Mouse (Mus musculus) hindbrain, embryonic 15.5 days (tissue): Measurements from ENCODE around the gene Hddc2. TPM values are rescaled to one million over a fixed set of nuclear protein-coding genes. Genes with fewer than 3 reads are reported as not detected.

Experiments
- ATAC-seq: fragments of 200-750 bp; cut with Nextera tagmentation; 2 replicates; pipeline ENCODE4 v1.8.0; 2017; ENCODE audit warnings: low read depth, moderate number of reproducible peaks, moderate TSS enrichment; ENCODE audit not compliant: low FRiP score
- H3K27ac ChIP-seq: fragments of 300-500 bp; sonication (generic); replicated peaks from 2 replicates; pipeline ENCODE4 v1.5.1; 2015; ENCODE audit warnings: mild to moderate bottlenecking, inconsistent platforms
- H3K27me3 ChIP-seq: fragments of 300-500 bp; sonication (generic); 2 replicates; pipeline ENCODE4 v1.6.1; 2015; ENCODE audit warnings: control low read depth, inconsistent platforms
- H3K36me3 ChIP-seq: fragments of 300-500 bp; sonication (generic); 2 replicates; pipeline ENCODE4 v1.6.1; 2015; ENCODE audit warnings: control low read depth, inconsistent platforms
- H3K4me1 ChIP-seq: fragments of 300-500 bp; sonication (generic); replicated peaks from 2 replicates; pipeline ENCODE4 v1.6.1; 2015; ENCODE audit warnings: control low read depth, inconsistent platforms
- H3K4me2 ChIP-seq: fragments of 300-500 bp; sonication (generic); 2 replicates; pipeline ENCODE4 v1.6.1; 2015; ENCODE audit warnings: moderate library complexity, mild to moderate bottlenecking, inconsistent platforms
- H3K4me3 ChIP-seq: fragments of 300-500 bp; sonication (generic); 2 replicates; pipeline ENCODE4 v1.5.1; 2015; ENCODE audit warnings: mild to moderate bottlenecking, inconsistent platforms
- H3K9ac ChIP-seq: fragments of 300-500 bp; sonication (generic); 2 replicates; pipeline ENCODE4 v1.6.1; 2015; ENCODE audit warnings: inconsistent platforms
- H3K9me3 ChIP-seq: fragments of 300-500 bp; sonication (generic); 2 replicates; pipeline ENCODE4 v1.6.1; 2016; ENCODE audit warnings: control low read depth, inconsistent platforms
- WGBS: fragments of 180-500 bp; shearing (Covaris S2); methylation state at CpG from one replicate; pipeline ENCODE4 v1.1.7; 2015; 5-methylcytosine and 5-hydroxymethylcytosine counted together
- polyA plus RNA-seq: library from polyadenylated mRNA; unstranded; fragments of >200 nt; fragmentation: Nextera tagmentation; extraction: Ambion mirVana; gene quantifications from 2 replicates; pipeline ENCODE4 v1.2.1, GENCODE M21; 2015

The Hddc2 gene
- 57.5 and 61.9 TPM in 2 replicates for polyA plus RNA-seq

DNA sequence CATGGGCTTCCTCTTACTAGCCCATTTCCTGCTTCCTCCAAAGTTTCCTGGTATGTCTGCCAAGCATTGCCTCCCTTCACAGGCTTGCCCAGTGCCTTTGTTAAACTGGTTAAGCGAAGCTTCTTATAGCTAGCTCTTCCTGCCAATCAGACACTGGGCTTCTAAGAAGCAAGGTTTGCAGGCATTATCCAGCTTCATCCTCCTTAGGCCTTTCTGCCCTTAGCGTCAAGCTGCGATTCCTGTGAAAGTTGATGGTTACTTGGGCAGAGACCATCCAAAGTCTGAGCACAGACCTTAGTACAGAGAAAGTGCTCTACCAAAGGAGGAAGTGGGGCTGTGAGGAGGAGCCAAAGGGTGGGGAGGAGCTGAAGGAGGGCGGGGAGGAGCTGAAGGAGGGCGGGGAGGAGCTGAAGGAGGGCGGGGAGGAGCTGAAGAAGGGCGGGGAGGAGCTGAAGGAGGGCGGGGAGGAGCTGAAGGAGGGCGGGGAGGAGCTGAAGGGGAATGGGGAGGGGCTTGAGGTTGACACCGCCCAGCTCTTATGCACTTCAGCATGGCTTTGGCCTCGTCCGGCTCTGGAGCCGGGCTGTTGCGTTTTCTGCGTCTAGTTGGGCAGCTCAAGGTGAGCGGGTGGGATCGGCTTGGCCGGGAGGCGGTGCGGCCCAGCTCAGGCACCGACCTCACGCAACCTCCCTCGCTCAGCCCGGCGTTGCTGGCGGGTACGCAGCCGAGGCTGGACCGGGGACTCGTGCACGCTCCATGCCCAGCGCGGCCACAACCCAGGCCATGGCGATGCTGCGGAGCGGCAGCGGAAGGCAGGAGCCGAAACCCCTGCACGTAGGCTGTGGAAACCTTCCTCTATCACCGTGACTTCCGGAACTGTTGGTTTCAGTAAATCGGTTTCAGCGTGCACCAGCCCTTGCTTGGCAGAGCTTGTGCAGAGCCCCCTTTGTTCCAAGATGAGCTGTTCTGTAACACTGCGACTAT lies at the start of gene Hddc2:
Gene Hddc2 (plus strand): TSS at position 519 of the 984 bp plus-strand sequence.
- ATAC-seq = peak; percentile 98
- WGBS = 4% methylated on average over 38 of the region's 44 CpGs

GRCm38 (mm10) chr10:31272738-31273137 lies 40.4 kb upstream of the Hddc2 start:
- no peak for ATAC-seq
- no peak overlapping the region for H3K4me2 ChIP-seq
- no peak overlapping the region for H3K4me3 ChIP-seq
- H3K36me3 ChIP-seq = no peaks in the 10 kb centered on the region
- no peaks in the 10 kb centered on the region for H3K4me1 ChIP-seq
- no peak overlapping the region for H3K9ac ChIP-seq
- H3K27me3 ChIP-seq = no peaks in the 10 kb centered on the region
- H3K9me3 ChIP-seq = no peaks in the 10 kb centered on the region
- no peak overlapping the region for H3K27ac ChIP-seq
- WGBS = 72% methylated on average over 2 of the region's 2 CpGs

More for the DNA sequence above, at the start of gene Hddc2:
- Histone ChIP-seq H3K36me3 (0 out of 2 replicates have a peak, but pooled peaks cover 4% of the 10 kb centered on the region), H3K4me2 (peak within 1 kb of the TSS; percentile 70), H3K27ac (peak within 1 kb of the TSS; percentile 90), H3K9me3 (no peaks in the 10 kb centered on the region), H3K9ac (peak within 1 kb of the TSS; percentile 62), H3K4me3 (peak within 1 kb of the TSS; percentile 72), H3K4me1 (peaks cover 14% of the 10 kb centered on the region), H3K27me3 (no peaks in the 10 kb centered on the region)

GRCm38 (mm10) chr10:31273171-31273570 lies 40.0 kb upstream of the Hddc2 start:
- 50% methylated on average over 1 of the region's 1 CpGs for whole genome bisulfite sequencing
- no peak overlapping the region for H3K9ac ChIP-seq
- no peak overlapping the region for H3K4me3 ChIP-seq
- ATAC-seq = no peak
- no peaks in the 10 kb centered on the region for H3K4me1 ChIP-seq
- no peak overlapping the region for H3K4me2 ChIP-seq
- no peak overlapping the region for H3K27ac ChIP-seq
- H3K36me3 ChIP-seq = no peaks in the 10 kb centered on the region
- H3K9me3 ChIP-seq = no peaks in the 10 kb centered on the region
- H3K27me3 ChIP-seq = no peaks in the 10 kb centered on the region

GRCm38 (mm10) chr10:31287787-31288186 lies 25.4 kb upstream of the Hddc2 start:
- Histone ChIP-seq H3K27me3 (no peaks in the 10 kb centered on the region), H3K4me2 (no peak overlapping the region), H3K4me3 (no peak overlapping the region), H3K27ac (no peak overlapping the region), H3K9me3 (no peaks in the 10 kb centered on the region), H3K4me1 (no peaks in the 10 kb centered on the region), H3K9ac (no peak overlapping the region), H3K36me3 (no peaks in the 10 kb centered on the region)
- no peak for ATAC-seq

GRCm38 (mm10) chr10:31288697-31289390 lies 24.3 kb upstream of the Hddc2 start:
- WGBS = 96% methylated on average over 4 of the region's 4 CpGs
- Histone ChIP-seq H3K9ac (no peak overlapping the region), H3K4me2 (no peak overlapping the region), H3K27ac (no peak overlapping the region), H3K9me3 (no peaks in the 10 kb centered on the region), H3K27me3 (no peaks in the 10 kb centered on the region), H3K4me1 (no peaks in the 10 kb centered on the region), H3K4me3 (no peak overlapping the region), H3K36me3 (no peaks in the 10 kb centered on the region)
- no peak for ATAC-seq

DNA sequence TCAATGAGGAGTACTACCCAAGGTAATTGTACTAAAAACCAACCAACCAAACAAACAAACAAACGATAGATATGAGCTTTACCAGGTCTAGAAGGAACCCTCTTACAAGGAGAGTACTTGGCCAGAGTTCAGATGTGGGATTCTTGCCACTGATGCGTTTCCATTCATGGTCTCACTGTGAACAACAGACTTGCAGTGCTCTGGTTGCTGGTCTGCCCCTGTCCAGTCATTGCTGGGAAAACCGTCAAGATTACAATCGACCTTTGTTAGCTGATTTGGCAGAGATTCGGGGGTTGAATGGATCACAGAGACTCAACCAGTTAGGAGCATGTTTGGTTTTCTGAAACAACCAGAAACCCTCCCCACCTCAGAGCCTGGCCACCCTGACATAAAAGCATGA lies 17.5 kb upstream of the Hddc2 start:
- Histone ChIP-seq H3K27me3 (no peaks in the 10 kb centered on the region), H3K27ac (no peak overlapping the region), H3K36me3 (no peaks in the 10 kb centered on the region), H3K4me1 (no peaks in the 10 kb centered on the region), H3K9ac (no peak overlapping the region), H3K4me3 (no peak overlapping the region), H3K9me3 (no peaks in the 10 kb centered on the region), H3K4me2 (no peak overlapping the region)
- ATAC-seq = no peak
- 39% methylated on average over 5 of the region's 5 CpGs for WGBS

DNA sequence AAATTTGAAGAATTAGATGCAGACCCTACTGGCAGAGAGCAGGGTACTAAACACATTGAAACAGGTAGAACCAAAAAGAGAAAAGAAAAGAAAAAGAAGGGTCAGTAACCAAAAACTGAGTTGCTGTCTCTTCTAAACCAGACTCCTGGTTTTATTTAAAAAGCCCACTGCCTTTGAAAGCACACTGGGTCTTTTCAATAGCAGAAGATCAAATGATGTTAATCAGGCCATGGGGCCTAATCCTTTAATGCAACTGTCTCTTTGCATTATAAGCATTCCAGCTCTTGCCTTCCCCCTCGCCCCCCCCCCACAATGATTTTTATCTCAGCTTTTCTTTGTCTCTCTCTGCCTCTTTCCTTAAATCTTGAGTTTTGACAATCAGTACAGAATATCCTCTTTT lies 16.7 kb upstream of the Hddc2 start:
- no peaks in the 10 kb centered on the region for H3K36me3 ChIP-seq
- WGBS = 72% methylated on average over 1 of the region's 1 CpGs
- ATAC-seq = no peak

DNA sequence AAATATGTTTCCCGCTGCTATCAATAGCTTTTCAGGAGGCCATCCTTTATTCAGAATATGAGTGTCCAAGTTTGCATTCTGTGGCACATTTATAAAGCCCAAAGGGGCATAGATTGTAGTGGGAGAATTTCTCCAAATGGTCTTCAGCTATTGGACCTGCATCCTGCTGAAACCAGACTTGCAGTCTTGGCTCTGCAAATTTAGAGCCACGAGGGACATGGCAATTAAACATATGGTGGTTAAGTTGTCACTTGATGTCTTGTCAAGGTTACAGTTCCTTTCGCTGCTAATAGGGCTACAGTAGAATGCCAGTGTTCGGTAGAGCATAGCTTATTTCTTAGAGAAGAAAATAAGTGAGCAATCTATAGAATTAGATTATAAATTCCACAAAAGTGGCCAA lies 16.1 kb upstream of the Hddc2 start:
- Histone ChIP-seq H3K9ac (no peak overlapping the region), H3K4me2 (no peak overlapping the region), H3K9me3 (no peaks in the 10 kb centered on the region), H3K4me1 (no peaks in the 10 kb centered on the region), H3K27me3 (no peaks in the 10 kb centered on the region), H3K4me3 (no peak overlapping the region), H3K27ac (no peak overlapping the region), H3K36me3 (no peaks in the 10 kb centered on the region)
- no peak for ATAC-seq
- 70% methylated on average over 4 of the region's 4 CpGs for WGBS

More for the DNA sequence above, 16.7 kb upstream of the Hddc2 start:
- H3K9ac ChIP-seq = no peak overlapping the region
- H3K4me3 ChIP-seq = no peak overlapping the region
- H3K27ac ChIP-seq = no peak overlapping the region
- H3K4me2 ChIP-seq = no peak overlapping the region
- no peaks in the 10 kb centered on the region for H3K9me3 ChIP-seq
- no peaks in the 10 kb centered on the region for H3K4me1 ChIP-seq
- no peaks in the 10 kb centered on the region for H3K27me3 ChIP-seq

- 66% methylated on average over 2 of the region's 2 CpGs for WGBS
- no peak overlapping the region for H3K9ac ChIP-seq
- no peak for ATAC-seq
- H3K4me2 ChIP-seq = no peak overlapping the region
- no peaks in the 10 kb centered on the region for H3K36me3 ChIP-seq
- no peaks in the 10 kb centered on the region for H3K9me3 ChIP-seq
- no peak overlapping the region for H3K4me3 ChIP-seq
- H3K27me3 ChIP-seq = no peaks in the 10 kb centered on the region
- H3K27ac ChIP-seq = no peak overlapping the region
- H3K4me1 ChIP-seq = no peaks in the 10 kb centered on the region
Observed at GRCm38 (mm10) chr10:31298263-31298662, 14.9 kb upstream of the Hddc2 start.

- Histone ChIP-seq H3K9ac (no peak overlapping the region), H3K27me3 (no peaks in the 10 kb centered on the region), H3K4me2 (no peak overlapping the region), H3K4me1 (no peaks in the 10 kb centered on the region), H3K27ac (no peak overlapping the region), H3K9me3 (no peaks in the 10 kb centered on the region), H3K36me3 (no peaks in the 10 kb centered on the region), H3K4me3 (no peak overlapping the region)
- peak; percentile 74; the same call in 1 of the 2 replicates for ATAC-seq
- WGBS = 47% methylated on average over 6 of the region's 6 CpGs
Observed at GRCm38 (mm10) chr10:31298921-31299574, 14.1 kb upstream of the Hddc2 start.

DNA sequence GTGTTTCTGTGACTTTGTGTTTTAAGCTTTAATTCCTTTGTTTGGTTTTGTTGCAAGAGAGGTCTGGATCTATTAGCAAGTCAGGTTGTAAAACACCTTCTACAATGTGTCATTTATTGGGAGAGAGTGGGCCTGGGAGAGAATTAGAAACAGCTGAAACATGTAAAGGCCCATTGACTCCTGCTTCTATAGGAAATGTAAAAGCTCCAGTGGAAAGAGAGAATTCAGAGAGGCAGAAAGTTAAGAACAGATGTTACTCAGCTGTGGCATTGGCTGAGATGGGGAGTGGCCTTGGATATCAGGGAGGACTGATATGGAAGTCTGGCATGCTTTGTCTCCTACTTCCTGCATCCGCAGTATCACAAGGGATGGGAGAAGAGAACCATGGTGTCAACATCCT lies 12.9 kb upstream of the Hddc2 start:
- 94% methylated on average over 1 of the region's 1 CpGs for WGBS
- Histone ChIP-seq H3K36me3 (no peaks in the 10 kb centered on the region), H3K9me3 (no peaks in the 10 kb centered on the region), H3K9ac (no peak overlapping the region), H3K4me2 (no peak overlapping the region), H3K4me3 (no peak overlapping the region), H3K4me1 (no peaks in the 10 kb centered on the region), H3K27ac (no peak overlapping the region), H3K27me3 (no peaks in the 10 kb centered on the region)
- no peak for ATAC-seq

- ATAC-seq = no peak
- Histone ChIP-seq H3K9me3 (no peaks in the 10 kb centered on the region), H3K4me1 (no peaks in the 10 kb centered on the region), H3K27ac (no peak overlapping the region), H3K27me3 (no peaks in the 10 kb centered on the region), H3K4me2 (no peak overlapping the region), H3K4me3 (no peak overlapping the region), H3K36me3 (no peaks in the 10 kb centered on the region), H3K9ac (no peak overlapping the region)
- WGBS = 95% methylated on average over 2 of the region's 2 CpGs
Observed at GRCm38 (mm10) chr10:31303446-31303845, 9.7 kb upstream of the Hddc2 start.
